Mouse (Mus musculus): Measurements from ENCODE around the gene Sac3d1. TPM values are rescaled to one million over a fixed set of nuclear protein-coding genes. Genes with fewer than 3 reads are reported as not detected.

The Sac3d1 gene
- polyA plus RNA-seq, 1 experiment from 2014 or later: 45.8 TPM

- Histone ChIP-seq H3K27me3 (ENCODE audit: control insufficient read depth, insufficient read depth, low read length) (no peaks in the 10 kb centered on the region), H3K9me3 (ENCODE audit: control insufficient read depth, low read length) (no peaks in the 10 kb centered on the region), H3K9ac (replicated peaks; ENCODE audit: low read length) (peak within 1 kb of the TSS; percentile 69), H3K27ac (replicated peaks; ENCODE audit: low read depth, low read length) (peak within 1 kb of the TSS; percentile 74), H3K4me2 (ENCODE audit: low read length) (peak within 1 kb of the TSS; percentile 88), H3K4me3 (replicated peaks; ENCODE audit: low read depth, low read length) (peak within 1 kb of the TSS; percentile 69), H3K4me1 (ENCODE audit: control insufficient read depth, insufficient read depth, low read length) (peaks cover 16% of the 10 kb centered on the region), H3K36me3 (ENCODE audit: control insufficient read depth, insufficient read depth, low read length) (peaks cover 26% of the 10 kb centered on the region)
- ATAC-seq (ENCODE audit: low FRiP score, low TSS enrichment) (peak; percentile 89), DNase-seq (peak; percentile 99)
- WGBS: under 1% methylated on average over 58 of the region's 58 CpGs
Observed at GRCm38 (mm10) chr19:6084478-6085248, 33.8 kb downstream of the Sac3d1 start, which contains the start of the genes Zfpl1 and Cdca5. Gene Zfpl1 (minus strand): TSS chr19:6084956. Gene Cdca5 (plus strand): TSS chr19:6084983.

GRCm38 (mm10) chr19:6082156-6082555, 36.3 kb downstream of the Sac3d1 start, which contains the start of gene Gm28374:
Gene Gm28374 (minus strand): TSS chr19:6082256.
- Histone ChIP-seq H3K4me1 (ENCODE audit: control insufficient read depth, insufficient read depth, low read length) (peaks cover 16% of the 10 kb centered on the region), H3K9ac (replicated peaks; ENCODE audit: low read length) (no peak within 1 kb of the TSS), H3K4me3 (replicated peaks; ENCODE audit: low read depth, low read length) (no peak within 1 kb of the TSS), H3K27ac (replicated peaks; ENCODE audit: low read depth, low read length) (no peak within 1 kb of the TSS), H3K9me3 (ENCODE audit: control insufficient read depth, low read length) (no peaks in the 10 kb centered on the region), H3K36me3 (ENCODE audit: control insufficient read depth, insufficient read depth, low read length) (peaks cover 26% of the 10 kb centered on the region), H3K27me3 (ENCODE audit: control insufficient read depth, insufficient read depth, low read length) (no peaks in the 10 kb centered on the region), H3K4me2 (ENCODE audit: low read length) (no peak within 1 kb of the TSS)
- DNase-seq (no peak), ATAC-seq (ENCODE audit: low FRiP score, low TSS enrichment) (no peak)
- 93% methylated on average over 9 of the region's 9 CpGs for WGBS

DNA sequence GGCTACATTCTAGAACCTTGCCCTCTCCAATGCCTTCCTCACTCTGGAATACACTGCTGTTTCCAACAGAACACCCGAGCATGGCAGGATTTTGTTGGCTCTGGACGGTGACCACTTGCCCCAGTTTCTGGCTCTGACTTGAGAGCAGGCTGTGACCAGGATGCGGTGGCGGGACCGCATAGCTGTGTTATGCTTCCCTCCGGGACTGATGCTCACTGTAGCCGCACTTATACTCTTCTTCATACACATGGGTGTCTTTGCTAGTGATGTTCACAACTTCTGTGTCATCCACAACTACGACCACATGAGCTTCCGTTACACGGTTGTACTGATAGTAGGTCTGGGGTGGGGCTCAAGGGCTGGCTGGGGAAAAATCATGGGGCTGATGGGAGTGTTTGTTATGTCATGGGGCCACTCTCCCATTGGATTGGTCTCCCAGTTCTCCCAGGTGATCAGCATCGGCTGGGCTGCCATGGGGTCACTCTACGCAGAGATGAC, 38.4 kb downstream of the Sac3d1 start, which contains the start of gene Tmem262:
Gene Tmem262, plus strand, starts transcription at position 51 of the 498 bp plus-strand sequence.
- Histone ChIP-seq H3K9me3 (ENCODE audit: control insufficient read depth, low read length) (no peaks in the 10 kb centered on the region), H3K27ac (replicated peaks; ENCODE audit: low read depth, low read length) (no peak within 1 kb of the TSS), H3K4me2 (ENCODE audit: low read length) (no peak within 1 kb of the TSS), H3K9ac (replicated peaks; ENCODE audit: low read length) (no peak within 1 kb of the TSS), H3K36me3 (ENCODE audit: control insufficient read depth, insufficient read depth, low read length) (peaks cover 27% of the 10 kb centered on the region), H3K4me1 (ENCODE audit: control insufficient read depth, insufficient read depth, low read length) (peaks cover 17% of the 10 kb centered on the region), H3K4me3 (replicated peaks; ENCODE audit: low read depth, low read length) (no peak within 1 kb of the TSS), H3K27me3 (ENCODE audit: control insufficient read depth, insufficient read depth, low read length) (no peaks in the 10 kb centered on the region)
- DNase-seq (no peak), ATAC-seq (ENCODE audit: low FRiP score, low TSS enrichment) (no peak)
- 96% methylated on average over 12 of the region's 12 CpGs for WGBS

DNA sequence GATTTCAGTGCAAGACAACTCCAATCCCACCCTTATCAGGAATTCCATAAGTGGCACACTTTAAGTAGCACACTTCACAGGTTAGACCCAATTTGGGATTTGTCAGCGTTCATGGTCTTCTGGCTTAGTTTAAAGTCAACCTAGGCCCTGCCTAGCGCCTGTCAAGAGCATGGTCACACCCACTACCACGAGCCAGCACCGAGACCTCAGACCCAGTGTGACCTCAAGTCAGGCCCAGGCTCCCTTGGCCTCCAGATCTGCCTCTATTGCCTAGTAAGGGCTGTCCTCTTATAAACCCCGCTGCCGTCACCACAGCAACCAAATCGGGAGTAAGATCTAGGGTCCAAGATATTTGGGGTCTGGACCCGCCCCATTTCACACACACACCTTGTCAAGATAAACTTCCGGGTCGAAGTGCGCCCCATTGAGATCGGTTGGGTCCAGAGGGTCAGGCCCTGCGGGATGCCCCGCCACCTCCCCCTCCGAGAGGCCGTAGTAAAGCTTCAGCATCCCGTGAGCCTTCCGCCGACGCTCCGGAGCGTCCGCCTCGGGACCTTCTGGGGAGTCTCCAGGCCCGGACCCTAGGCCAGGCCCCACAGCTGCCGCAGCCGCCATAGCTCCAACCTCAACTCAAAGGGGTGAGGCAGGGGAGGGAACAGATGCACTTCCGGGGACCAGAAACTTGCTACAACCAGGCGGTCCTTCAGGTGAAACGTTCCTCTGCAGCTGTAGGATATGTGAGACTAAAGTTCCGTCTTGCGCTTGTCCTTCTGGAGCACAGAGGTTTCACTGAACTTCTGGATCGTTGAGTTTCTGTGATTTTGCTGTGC, 41.7 kb downstream of the Sac3d1 start, which contains the start of gene Vps51:
Gene Vps51, minus strand, starts transcription at position 668 of the 830 bp plus-strand sequence.
- DNase-seq (peak; percentile 93), ATAC-seq (ENCODE audit: low FRiP score, low TSS enrichment) (peak; percentile 86)
- Histone ChIP-seq H3K9ac (replicated peaks; ENCODE audit: low read length) (peak within 1 kb of the TSS; percentile 69), H3K4me1 (ENCODE audit: control insufficient read depth, insufficient read depth, low read length) (peaks cover 8% of the 10 kb centered on the region), H3K4me2 (ENCODE audit: low read length) (peak within 1 kb of the TSS; percentile 91), H3K36me3 (ENCODE audit: control insufficient read depth, insufficient read depth, low read length) (peaks cover 34% of the 10 kb centered on the region), H3K9me3 (ENCODE audit: control insufficient read depth, low read length) (no peaks in the 10 kb centered on the region), H3K27ac (replicated peaks; ENCODE audit: low read depth, low read length) (peak within 1 kb of the TSS; percentile 81), H3K4me3 (replicated peaks; ENCODE audit: low read depth, low read length) (peak within 1 kb of the TSS; percentile 77), H3K27me3 (ENCODE audit: control insufficient read depth, insufficient read depth, low read length) (no peaks in the 10 kb centered on the region)
- 2% methylated on average over 33 of the region's 33 CpGs for WGBS

DNA sequence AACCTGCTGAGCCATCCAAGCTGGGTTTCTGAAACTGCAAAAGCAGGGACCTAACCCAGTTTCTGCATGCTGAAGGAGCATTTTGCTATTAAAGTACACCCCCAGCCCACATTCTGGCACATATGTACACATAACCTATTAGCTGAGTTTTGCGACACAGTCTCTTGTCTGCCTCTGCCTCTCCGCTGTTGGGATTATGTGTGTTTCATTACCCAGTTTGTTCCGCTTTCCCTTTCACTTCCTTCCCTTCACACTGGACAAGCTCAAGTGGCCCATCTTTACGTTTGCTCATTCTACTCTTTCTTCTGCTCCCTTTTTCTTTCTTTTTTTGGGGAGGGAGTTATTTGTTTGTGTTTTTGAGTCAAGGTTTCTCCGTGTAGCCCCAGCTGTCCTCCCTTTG, 44.6 kb downstream of the Sac3d1 start:
- Histone ChIP-seq H3K36me3 (ENCODE audit: control insufficient read depth, insufficient read depth, low read length) (peaks cover 43% of the 10 kb centered on the region), H3K4me3 (replicated peaks; ENCODE audit: low read depth, low read length) (no peak overlapping the region), H3K4me1 (ENCODE audit: control insufficient read depth, insufficient read depth, low read length) (peaks cover 8% of the 10 kb centered on the region), H3K9ac (replicated peaks; ENCODE audit: low read length) (no peak overlapping the region), H3K27me3 (ENCODE audit: control insufficient read depth, insufficient read depth, low read length) (no peaks in the 10 kb centered on the region), H3K27ac (replicated peaks; ENCODE audit: low read depth, low read length) (no peak overlapping the region), H3K4me2 (ENCODE audit: low read length) (no peak overlapping the region), H3K9me3 (ENCODE audit: control insufficient read depth, low read length) (no peaks in the 10 kb centered on the region)
- DNase-seq (no peak), ATAC-seq (ENCODE audit: low FRiP score, low TSS enrichment) (no peak)
- WGBS: 96% methylated on average over 5 of the region's 5 CpGs

GRCm38 (mm10) chr19:6071261-6071660, 47.2 kb downstream of the Sac3d1 start:
- peaks cover 15% of the 10 kb centered on the region for H3K4me1 ChIP-seq (ENCODE audit: control insufficient read depth, insufficient read depth, low read length)
- H3K9me3 ChIP-seq (ENCODE audit: control insufficient read depth, low read length): no peaks in the 10 kb centered on the region
- no peak overlapping the region for H3K4me2 ChIP-seq (ENCODE audit: low read length)
- H3K36me3 ChIP-seq (ENCODE audit: control insufficient read depth, insufficient read depth, low read length): peaks cover 46% of the 10 kb centered on the region
- H3K4me3 ChIP-seq (replicated peaks; ENCODE audit: low read depth, low read length): no peak overlapping the region
- WGBS: 94% methylated on average over 19 of the region's 19 CpGs
- no peaks in the 10 kb centered on the region for H3K27me3 ChIP-seq (ENCODE audit: control insufficient read depth, insufficient read depth, low read length)
- no peak overlapping the region for H3K9ac ChIP-seq (replicated peaks; ENCODE audit: low read length)
- H3K27ac ChIP-seq (replicated peaks; ENCODE audit: low read depth, low read length): no peak overlapping the region
- DNase-seq: no peak
- no peak for ATAC-seq (ENCODE audit: low FRiP score, low TSS enrichment)

- H3K4me3 ChIP-seq (replicated peaks; ENCODE audit: low read depth, low read length): no peak overlapping the region
Observed at GRCm38 (mm10) chr19:6070571-6071250, 47.7 kb downstream of the Sac3d1 start.

DNA sequence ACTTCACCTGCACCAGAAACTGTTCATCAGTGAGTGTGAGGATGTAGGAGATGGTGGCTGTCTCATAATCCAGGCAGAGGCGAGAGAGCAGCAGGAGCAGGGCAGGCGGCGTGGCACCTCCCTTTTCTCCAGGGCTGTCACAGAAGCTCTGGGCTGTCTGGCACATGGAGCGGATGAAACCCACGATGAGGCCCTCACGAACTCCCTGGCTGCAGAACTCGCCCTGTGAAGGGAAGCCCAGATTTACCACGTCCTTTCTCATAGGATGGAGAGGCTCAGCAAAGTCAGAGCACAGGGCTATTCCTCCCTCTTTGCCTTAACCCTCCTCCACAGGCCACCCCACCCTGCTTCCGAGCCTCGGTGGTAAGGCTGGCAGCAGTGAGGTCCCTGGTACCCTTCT, 48.6 kb downstream of the Sac3d1 start:
- H3K9ac ChIP-seq (replicated peaks; ENCODE audit: low read length): no peak overlapping the region
- H3K36me3 ChIP-seq (ENCODE audit: control insufficient read depth, insufficient read depth, low read length): peaks cover 43% of the 10 kb centered on the region
- no peak for DNase-seq
- H3K4me1 ChIP-seq (ENCODE audit: control insufficient read depth, insufficient read depth, low read length): peaks cover 14% of the 10 kb centered on the region
- WGBS: 93% methylated on average over 10 of the region's 10 CpGs
- H3K4me2 ChIP-seq (ENCODE audit: low read length): no peak overlapping the region
- no peak for ATAC-seq (ENCODE audit: low FRiP score, low TSS enrichment)
- no peaks in the 10 kb centered on the region for H3K9me3 ChIP-seq (ENCODE audit: control insufficient read depth, low read length)
- no peak overlapping the region for H3K27ac ChIP-seq (replicated peaks; ENCODE audit: low read depth, low read length)
- H3K4me3 ChIP-seq (replicated peaks; ENCODE audit: low read depth, low read length): no peak overlapping the region
- H3K27me3 ChIP-seq (ENCODE audit: control insufficient read depth, insufficient read depth, low read length): no peaks in the 10 kb centered on the region

More at GRCm38 (mm10) chr19:6070571-6071250, 47.7 kb downstream of the Sac3d1 start:
- Histone ChIP-seq H3K27ac (replicated peaks; ENCODE audit: low read depth, low read length) (no peak overlapping the region), H3K27me3 (ENCODE audit: control insufficient read depth, insufficient read depth, low read length) (no peaks in the 10 kb centered on the region), H3K4me1 (ENCODE audit: control insufficient read depth, insufficient read depth, low read length) (peaks cover 14% of the 10 kb centered on the region), H3K9ac (replicated peaks; ENCODE audit: low read length) (no peak overlapping the region), H3K9me3 (ENCODE audit: control insufficient read depth, low read length) (no peaks in the 10 kb centered on the region), H3K4me2 (ENCODE audit: low read length) (no peak overlapping the region), H3K36me3 (ENCODE audit: control insufficient read depth, insufficient read depth, low read length) (peaks cover 46% of the 10 kb centered on the region)
- 93% methylated on average over 31 of the region's 31 CpGs for WGBS
- DNase-seq: no peak
- no peak for ATAC-seq (ENCODE audit: low FRiP score, low TSS enrichment)
